Mouse (Mus musculus): ENCODE data around the gene Gm6899. TPM values are rescaled to one million over a fixed set of nuclear protein-coding genes. Genes with fewer than 3 reads are reported as not detected.

Gm6899 gene
- total RNA-seq (2021) = not detected
- long read RNA-seq, experiment 1 = 0 reads
- long read RNA-seq, experiment 2 = 0 reads

GRCm38 (mm10) chr11:26593061-26594059 is at the start of gene Gm6899, which contains the start of gene Vrk2:
Gene Gm6899 (plus strand): TSS chr11:26593241.
Gene Vrk2 (minus strand): TSS chr11:26593999.
- peak; percentile 75 for DNase-seq

- DNase-seq = no peak
Observed at GRCm38 (mm10) chr11:26551551-26551950, 41.5 kb upstream of the Gm6899 start.

GRCm38 (mm10) chr11:26585409-26586366 is 7.4 kb upstream of the Gm6899 start:
- no peak for DNase-seq

- no peak for DNase-seq
Observed at GRCm38 (mm10) chr11:26586367-26587183, 6.5 kb upstream of the Gm6899 start.

GRCm38 (mm10) chr11:26587184-26587524 is 5.9 kb upstream of the Gm6899 start:
- DNase-seq = no peak

GRCm38 (mm10) chr11:26592395-26593053 is 517 bp upstream of the Gm6899 start:
- no peak for DNase-seq

GRCm38 (mm10) chr11:26594487-26594886 is 1.4 kb downstream of the Gm6899 start:
- DNase-seq = no peak

- no peak for DNase-seq
Observed at GRCm38 (mm10) chr11:26596186-26596585, 3.1 kb downstream of the Gm6899 start.

- no peak for DNase-seq
Observed at GRCm38 (mm10) chr11:26597145-26597544, 4.1 kb downstream of the Gm6899 start.

GRCm38 (mm10) chr11:26597761-26598160 is 4.7 kb downstream of the Gm6899 start:
- DNase-seq = no peak

GRCm38 (mm10) chr11:26598876-26599275 is 5.8 kb downstream of the Gm6899 start:
- no peak for DNase-seq

GRCm38 (mm10) chr11:26600692-26601091 is 7.7 kb downstream of the Gm6899 start:
- no peak for DNase-seq

GRCm38 (mm10) chr11:26601571-26602175 is 8.6 kb downstream of the Gm6899 start:
- no peak for DNase-seq

- DNase-seq = no peak
Observed at GRCm38 (mm10) chr11:26604061-26604655, 11.1 kb downstream of the Gm6899 start.

- no peak for DNase-seq
Observed at GRCm38 (mm10) chr11:26608795-26609194, 15.8 kb downstream of the Gm6899 start.

- DNase-seq = no peak
Observed at GRCm38 (mm10) chr11:26618475-26619223, 25.6 kb downstream of the Gm6899 start.

- no peak for DNase-seq
Observed at GRCm38 (mm10) chr11:26622727-26623126, 29.7 kb downstream of the Gm6899 start.

GRCm38 (mm10) chr11:26636239-26636638 is 43.2 kb downstream of the Gm6899 start:
- no peak for DNase-seq

GRCm38 (mm10) chr11:26640314-26640785 is 47.3 kb downstream of the Gm6899 start:
- no peak for DNase-seq

All from gastrocnemius, postnatal 10 days (tissue).